Mouse (Mus musculus): ENCODE results near the gene Cdk18. TPM values are rescaled to one million over a fixed set of nuclear protein-coding genes. Genes with fewer than 3 reads are reported as not detected.

Gene Cdk18
- polyA plus RNA-seq, 1 experiment from 2014 or later, result 0.82 TPM

DNA sequence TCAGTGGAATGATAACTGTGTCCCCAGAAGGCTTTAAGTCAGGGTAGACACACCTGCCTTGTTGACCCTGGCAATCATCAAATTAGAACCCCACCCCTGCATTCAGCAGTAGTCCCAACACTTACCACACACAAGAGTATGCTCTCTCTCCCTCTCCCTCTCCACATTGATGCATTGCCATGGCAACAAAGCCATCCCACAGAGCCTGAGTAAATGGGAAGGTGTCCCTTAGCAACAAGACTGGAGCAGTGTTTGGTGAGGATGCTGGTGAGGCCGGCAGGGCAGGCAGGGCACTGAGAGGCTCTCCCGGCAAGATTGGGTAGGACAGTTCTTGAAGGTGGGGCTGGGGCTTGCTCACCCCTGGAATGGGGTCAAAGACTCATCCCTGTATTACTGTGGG lies 4.7 kb upstream of the Cdk18 start:
- H3K4me3 ChIP-seq (ENCODE audit: low read depth, low read length), result no peak overlapping the region
- no peaks in the 10 kb centered on the region for H3K9me3 ChIP-seq (ENCODE audit: control insufficient read depth, low read length)
- H3K9ac ChIP-seq (ENCODE audit: low read depth, low read length), result no peak overlapping the region
- H3K27me3 ChIP-seq (ENCODE audit: control insufficient read depth, insufficient read depth, low read length), result peaks cover 6% of the 10 kb centered on the region; the same call in 1 of the 2 replicates
- H3K27ac ChIP-seq (ENCODE audit: low read depth, low read length), result no peak overlapping the region
- no peaks in the 10 kb centered on the region for H3K36me3 ChIP-seq (ENCODE audit: control insufficient read depth, insufficient read depth, low read length)
- H3K4me2 ChIP-seq (replicated peaks; ENCODE audit: low read depth, low read length), result no peak overlapping the region
- DNase-seq (ENCODE audit: low spot score), result peak; percentile 58
- peaks cover 4% of the 10 kb centered on the region; the same call in 1 of the 2 replicates for H3K4me1 ChIP-seq (replicated peaks; ENCODE audit: control insufficient read depth, insufficient read depth, low read length)
- ATAC-seq (ENCODE audit: low FRiP score), result no peak
- WGBS, result 12% methylated on average over 2 of the region's 2 CpGs

GRCm38 (mm10) chr1:132143730-132144129 lies 4.2 kb upstream of the Cdk18 start:
- H3K27ac ChIP-seq (ENCODE audit: low read depth, low read length), result no peak overlapping the region
- H3K9me3 ChIP-seq (ENCODE audit: control insufficient read depth, low read length), result no peaks in the 10 kb centered on the region
- no peak overlapping the region for H3K4me2 ChIP-seq (replicated peaks; ENCODE audit: low read depth, low read length)
- peaks cover 11% of the 10 kb centered on the region for H3K27me3 ChIP-seq (ENCODE audit: control insufficient read depth, insufficient read depth, low read length)
- ATAC-seq (ENCODE audit: low FRiP score) (no peak), DNase-seq (ENCODE audit: low spot score) (no peak)
- H3K4me1 ChIP-seq (replicated peaks; ENCODE audit: control insufficient read depth, insufficient read depth, low read length), result peaks cover 9% of the 10 kb centered on the region
- no peaks in the 10 kb centered on the region for H3K36me3 ChIP-seq (ENCODE audit: control insufficient read depth, insufficient read depth, low read length)
- H3K4me3 ChIP-seq (ENCODE audit: low read depth, low read length), result no peak overlapping the region
- 74% methylated on average over 4 of the region's 4 CpGs for WGBS
- H3K9ac ChIP-seq (ENCODE audit: low read depth, low read length), result no peak overlapping the region

DNA sequence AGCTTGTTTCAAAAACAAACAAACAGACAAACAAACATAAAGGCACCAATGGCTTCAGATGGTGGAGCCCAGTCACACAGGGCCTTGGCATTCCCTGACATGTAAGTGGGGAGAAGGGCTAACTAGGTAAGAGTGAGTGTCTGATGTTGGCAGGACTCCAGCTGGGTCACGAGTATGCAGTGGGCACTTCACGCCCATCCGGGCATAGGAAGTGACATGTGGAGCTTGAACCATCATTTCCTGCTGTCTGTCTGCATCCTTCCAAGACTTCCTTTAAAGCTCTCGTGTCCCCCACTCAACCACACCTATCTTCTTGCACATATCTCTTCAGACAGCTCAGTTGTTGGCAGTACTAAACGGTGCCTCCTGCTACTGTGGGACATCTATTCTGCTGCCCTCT lies 3.6 kb upstream of the Cdk18 start:
- H3K9ac ChIP-seq (ENCODE audit: low read depth, low read length), result no peak overlapping the region

GRCm38 (mm10) chr1:132141753-132142152 lies 2.3 kb upstream of the Cdk18 start:
- Histone ChIP-seq H3K9ac (ENCODE audit: low read depth, low read length) (no peak overlapping the region), H3K36me3 (ENCODE audit: control insufficient read depth, insufficient read depth, low read length) (no peaks in the 10 kb centered on the region), H3K4me2 (replicated peaks; ENCODE audit: low read depth, low read length) (no peak overlapping the region), H3K4me1 (replicated peaks; ENCODE audit: control insufficient read depth, insufficient read depth, low read length) (peaks cover 9% of the 10 kb centered on the region), H3K4me3 (ENCODE audit: low read depth, low read length) (no peak overlapping the region), H3K27me3 (ENCODE audit: control insufficient read depth, insufficient read depth, low read length) (peaks cover 20% of the 10 kb centered on the region), H3K9me3 (ENCODE audit: control insufficient read depth, low read length) (no peaks in the 10 kb centered on the region), H3K27ac (ENCODE audit: low read depth, low read length) (no peak overlapping the region)
- WGBS, result 57% methylated on average over 13 of the region's 13 CpGs
- ATAC-seq (ENCODE audit: low FRiP score), result no peak
- no peak for DNase-seq (ENCODE audit: low spot score)

More for the DNA sequence above, 3.6 kb upstream of the Cdk18 start:
- Histone ChIP-seq H3K4me3 (ENCODE audit: low read depth, low read length) (no peak overlapping the region), H3K9me3 (ENCODE audit: control insufficient read depth, low read length) (no peaks in the 10 kb centered on the region), H3K27me3 (ENCODE audit: control insufficient read depth, insufficient read depth, low read length) (peaks cover 17% of the 10 kb centered on the region), H3K4me1 (replicated peaks; ENCODE audit: control insufficient read depth, insufficient read depth, low read length) (peaks cover 9% of the 10 kb centered on the region), H3K36me3 (ENCODE audit: control insufficient read depth, insufficient read depth, low read length) (no peaks in the 10 kb centered on the region), H3K27ac (ENCODE audit: low read depth, low read length) (no peak overlapping the region), H3K4me2 (replicated peaks; ENCODE audit: low read depth, low read length) (no peak overlapping the region)
- WGBS, result 78% methylated on average over 5 of the region's 5 CpGs
- DNase-seq (ENCODE audit: low spot score), result no peak
- ATAC-seq (ENCODE audit: low FRiP score), result no peak

DNA sequence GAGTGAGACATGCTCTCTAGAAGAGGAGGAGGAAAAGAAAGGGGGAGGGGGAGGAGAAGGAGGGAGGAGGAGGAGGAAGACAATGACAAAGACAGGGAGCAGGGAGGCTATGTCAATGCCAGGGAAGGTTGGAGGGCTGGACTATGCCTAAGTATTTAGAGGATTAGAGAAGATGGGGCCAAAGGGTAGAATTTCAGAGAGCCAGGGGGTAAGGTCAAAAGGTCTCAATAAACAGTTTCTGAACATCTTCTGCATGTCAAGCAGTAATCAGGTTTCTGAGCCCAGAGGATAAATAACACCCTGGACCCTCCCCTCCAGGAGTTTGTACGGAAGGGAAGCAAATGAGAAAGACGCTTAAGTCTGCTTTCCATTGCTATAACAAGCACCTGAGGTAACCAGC lies 1.7 kb upstream of the Cdk18 start:
- no peak overlapping the region for H3K27ac ChIP-seq (ENCODE audit: low read depth, low read length)
- no peaks in the 10 kb centered on the region for H3K36me3 ChIP-seq (ENCODE audit: control insufficient read depth, insufficient read depth, low read length)
- H3K27me3 ChIP-seq (ENCODE audit: control insufficient read depth, insufficient read depth, low read length), result peaks cover 20% of the 10 kb centered on the region
- DNase-seq (ENCODE audit: low spot score) (no peak), ATAC-seq (ENCODE audit: low FRiP score) (no peak)
- H3K4me2 ChIP-seq (replicated peaks; ENCODE audit: low read depth, low read length), result no peak overlapping the region
- H3K9ac ChIP-seq (ENCODE audit: low read depth, low read length), result no peak overlapping the region
- H3K9me3 ChIP-seq (ENCODE audit: control insufficient read depth, low read length), result no peaks in the 10 kb centered on the region
- no peak overlapping the region for H3K4me3 ChIP-seq (ENCODE audit: low read depth, low read length)
- peaks cover 9% of the 10 kb centered on the region for H3K4me1 ChIP-seq (replicated peaks; ENCODE audit: control insufficient read depth, insufficient read depth, low read length)
- WGBS, result 48% methylated on average over 2 of the region's 2 CpGs

DNA sequence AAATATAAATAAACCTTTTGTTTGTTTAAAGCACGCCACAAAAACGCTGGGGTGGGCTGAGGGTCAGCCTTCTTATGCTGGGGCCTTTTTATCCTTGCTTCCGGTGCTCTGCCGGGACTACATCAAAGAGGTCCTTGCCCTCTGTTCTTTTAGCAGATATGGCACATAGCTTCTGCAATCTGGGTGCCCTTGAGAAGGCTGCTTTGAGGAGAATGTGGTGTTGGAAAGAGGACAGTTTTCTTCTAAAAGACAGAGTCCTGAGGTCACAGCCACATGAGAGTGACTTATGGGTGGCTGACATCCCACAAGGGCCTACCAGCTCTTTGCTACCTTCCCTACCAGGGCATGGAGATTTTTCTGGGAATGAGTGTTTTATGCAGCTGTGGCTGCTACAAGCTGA lies 1.1 kb upstream of the Cdk18 start:
- peaks cover 20% of the 10 kb centered on the region for H3K27me3 ChIP-seq (ENCODE audit: control insufficient read depth, insufficient read depth, low read length)

GRCm38 (mm10) chr1:132140171-132140570 lies 687 bp upstream of the Cdk18 start:
- H3K36me3 ChIP-seq (ENCODE audit: control insufficient read depth, insufficient read depth, low read length), result no peaks in the 10 kb centered on the region
- ATAC-seq (ENCODE audit: low FRiP score), result no peak
- no peaks in the 10 kb centered on the region for H3K9me3 ChIP-seq (ENCODE audit: control insufficient read depth, low read length)
- H3K4me3 ChIP-seq (ENCODE audit: low read depth, low read length), result no peak overlapping the region
- H3K4me2 ChIP-seq (replicated peaks; ENCODE audit: low read depth, low read length), result no peak overlapping the region
- 57% methylated on average over 10 of the region's 10 CpGs for WGBS
- H3K27me3 ChIP-seq (ENCODE audit: control insufficient read depth, insufficient read depth, low read length), result peaks cover 20% of the 10 kb centered on the region
- DNase-seq (ENCODE audit: low spot score), result peak; percentile 72
- peaks cover 9% of the 10 kb centered on the region for H3K4me1 ChIP-seq (replicated peaks; ENCODE audit: control insufficient read depth, insufficient read depth, low read length)
- no peak overlapping the region for H3K27ac ChIP-seq (ENCODE audit: low read depth, low read length)
- H3K9ac ChIP-seq (ENCODE audit: low read depth, low read length), result no peak overlapping the region

More for the DNA sequence above, 1.1 kb upstream of the Cdk18 start:
- Histone ChIP-seq H3K9ac (ENCODE audit: low read depth, low read length) (no peak overlapping the region), H3K9me3 (ENCODE audit: control insufficient read depth, low read length) (no peaks in the 10 kb centered on the region), H3K4me3 (ENCODE audit: low read depth, low read length) (no peak overlapping the region), H3K36me3 (ENCODE audit: control insufficient read depth, insufficient read depth, low read length) (no peaks in the 10 kb centered on the region), H3K4me1 (replicated peaks; ENCODE audit: control insufficient read depth, insufficient read depth, low read length) (peaks cover 9% of the 10 kb centered on the region), H3K4me2 (replicated peaks; ENCODE audit: low read depth, low read length) (no peak overlapping the region), H3K27ac (ENCODE audit: low read depth, low read length) (no peak overlapping the region)
- ATAC-seq (ENCODE audit: low FRiP score) (no peak), DNase-seq (ENCODE audit: low spot score) (no peak)
- WGBS, result 68% methylated on average over 4 of the region's 4 CpGs

GRCm38 (mm10) chr1:132138576-132139415 lies 688 bp downstream of the Cdk18 start:
- peaks cover 9% of the 10 kb centered on the region for H3K4me1 ChIP-seq (replicated peaks; ENCODE audit: control insufficient read depth, insufficient read depth, low read length)
- peak overlapping the region; percentile 40 for H3K4me3 ChIP-seq (ENCODE audit: low read depth, low read length)
- 5% methylated on average over 35 of the region's 35 CpGs for whole genome bisulfite sequencing
- DNase-seq (ENCODE audit: low spot score), result no peak
- ATAC-seq (ENCODE audit: low FRiP score), result no peak
- H3K4me2 ChIP-seq (replicated peaks; ENCODE audit: low read depth, low read length), result peak overlapping the region; percentile 98
- H3K9me3 ChIP-seq (ENCODE audit: control insufficient read depth, low read length), result no peaks in the 10 kb centered on the region
- H3K36me3 ChIP-seq (ENCODE audit: control insufficient read depth, insufficient read depth, low read length), result no peaks in the 10 kb centered on the region
- H3K27me3 ChIP-seq (ENCODE audit: control insufficient read depth, insufficient read depth, low read length), result peaks cover 20% of the 10 kb centered on the region
- H3K27ac ChIP-seq (ENCODE audit: low read depth, low read length), result no peak overlapping the region
- H3K9ac ChIP-seq (ENCODE audit: low read depth, low read length), result peak overlapping the region; percentile 54; the same call in 1 of the 2 replicates

All from hindbrain, embryonic 11.5 days (tissue).